ENCODE assay signal across 8 mouse cellular contexts in genomic region chr3:97524835-97525234, GRCm38 (mm10).
DNase-seq lines count a peak whose midpoint lies in the region; ATAC-seq and TF ChIP-seq lines count a peak whose summit lies in the region.

No protein-coding gene starts in this region.

- no peak overlapping the region for H3K4me2 ChIP-seq in hindbrain, postnatal 0 days (ENCODE audit: low read depth, low read length)
- peak overlapping the region; percentile 16; the same call in 1 of the 2 replicates for H3K4me2 ChIP-seq in limb, embryonic 13.5 days (replicated peaks)

- no peak overlapping the region for H3K9ac ChIP-seq in hindbrain, postnatal 0 days (replicated peaks; ENCODE audit: low read length)
- no peak overlapping the region for H3K9ac ChIP-seq in ES-E14 (ENCODE audit: insufficient read depth, low read depth, low read length, poor library complexity, severe bottlenecking)
- no peak overlapping the region for H3K9ac ChIP-seq in limb, embryonic 13.5 days

- 81% methylated on average over 5 of the region's 5 CpGs for WGBS in hindbrain, postnatal 0 days
- WGBS in hindbrain, embryonic 10.5 days: 84% methylated on average over 5 of the region's 5 CpGs
- 66% methylated on average over 5 of the region's 5 CpGs for WGBS in limb, embryonic 13.5 days

- no peaks in the 10 kb centered on the region for H3K27me3 ChIP-seq in hindbrain, postnatal 0 days (ENCODE audit: insufficient read depth, low read length)
- H3K27me3 ChIP-seq in hindbrain, embryonic 10.5 days (ENCODE audit: insufficient read depth, poor library complexity, severe bottlenecking): no peaks in the 10 kb centered on the region
- no peaks in the 10 kb centered on the region for H3K27me3 ChIP-seq in limb, embryonic 13.5 days

- no peaks in the 10 kb centered on the region for H3K36me3 ChIP-seq in hindbrain, postnatal 0 days (ENCODE audit: insufficient read depth, low read length)
- H3K36me3 ChIP-seq in hindbrain, embryonic 10.5 days: no peaks in the 10 kb centered on the region
- H3K36me3 ChIP-seq in ES-E14 (ENCODE audit: control insufficient read depth, insufficient read depth, low read length, poor library complexity, severe bottlenecking): no peaks in the 10 kb centered on the region
- no peaks in the 10 kb centered on the region for H3K36me3 ChIP-seq in limb, embryonic 13.5 days

- no peak for ATAC-seq in hindbrain, postnatal 0 days
- no peak for ATAC-seq in limb, embryonic 13.5 days (ENCODE audit: low FRiP score, low read depth)

- H3K9me3 ChIP-seq in hindbrain, postnatal 0 days (ENCODE audit: low read length): no peaks in the 10 kb centered on the region
- H3K9me3 ChIP-seq in hindbrain, embryonic 10.5 days: no peaks in the 10 kb centered on the region
- H3K9me3 ChIP-seq in ES-E14 (ENCODE audit: control insufficient read depth, insufficient read depth, low read depth, low read length): no peaks in the 10 kb centered on the region
- peaks cover 4% of the 10 kb centered on the region; the same call in 1 of the 2 replicates for H3K9me3 ChIP-seq in limb, embryonic 13.5 days

- no peak overlapping the region for H3K4me3 ChIP-seq in hindbrain, postnatal 0 days (ENCODE audit: low read length)
- no peak overlapping the region for H3K4me3 ChIP-seq in hindbrain, embryonic 10.5 days
- H3K4me3 ChIP-seq in ES-E14 (ENCODE audit: insufficient read depth in 1 of 2, low read depth in 1 of 2, low read length in 2 of 2, poor library complexity in 1 of 2, severe bottlenecking in 1 of 2): no peak overlapping the region
- no peak overlapping the region for H3K4me3 ChIP-seq in limb, embryonic 13.5 days

- DNase-seq in hindbrain, postnatal 0 days (ENCODE audit: low spot score): no peak
- no peak for DNase-seq in hindbrain, embryonic 10.5 days (ENCODE audit: low spot score)
- DNase-seq in 416B (ENCODE audit: low read depth) (peak; percentile 32), ES-E14 (ENCODE audit: low read depth, low spot score) (peak; percentile 33)
- DNase-seq in ovary, postnatal 36 days (ENCODE audit: low spot score): no peak
- no peak for DNase-seq in frontal cortex, postnatal 10 days (ENCODE audit: low spot score in 2 of 2)
- DNase-seq in yolk sac, embryonic 10.5 days (ENCODE audit: low spot score): no peak

- peak; percentile 63 for TF ChIP-seq CTCF in hindbrain, postnatal 0 days (IDR thresholded peaks at IDR 0.05; ENCODE audit: low read depth)

- no peak overlapping the region for H3K27ac ChIP-seq in hindbrain, postnatal 0 days
- no peak overlapping the region for H3K27ac ChIP-seq in hindbrain, embryonic 10.5 days
- no peak overlapping the region for H3K27ac ChIP-seq in ES-E14 (ENCODE audit: insufficient read depth, low read depth, low read length, poor library complexity, severe bottlenecking)
- no peak overlapping the region for H3K27ac ChIP-seq in limb, embryonic 13.5 days

- peaks cover 12% of the 10 kb centered on the region for H3K4me1 ChIP-seq in hindbrain, postnatal 0 days (ENCODE audit: insufficient read depth, low read length)
- peaks cover 12% of the 10 kb centered on the region for H3K4me1 ChIP-seq in hindbrain, embryonic 10.5 days (replicated peaks)
- no peaks in the 10 kb centered on the region for H3K4me1 ChIP-seq in ES-E14 (ENCODE audit: control insufficient read depth in 2 of 2, insufficient read depth in 2 of 2, low read length in 2 of 2, poor library complexity in 1 of 2)
- peaks cover 26% of the 10 kb centered on the region for H3K4me1 ChIP-seq in limb, embryonic 13.5 days

- in situ Hi-C loops in ES-E14 (cut with MboI; ENCODE audit: low sequenced_read_pairs in 2 of 2, unreplicated experiment in 2 of 2): no loop called here

TF ChIP-seq in ES-E14, 5 proteins besides CTCF, POLR2A, EP300 and RAD21:
- TF ChIP-seq ZC3H11A (IDR thresholded peaks at IDR 0.05; ENCODE audit: borderline replicate concordance, low read depth, low read length) (peak; percentile 61; the same call in 1 of the 2 replicates), MAFK (IDR thresholded peaks at IDR 0.05; ENCODE audit: insufficient read depth, low read depth, low read length) (no peak), CHD2 (IDR thresholded peaks at IDR 0.05; ENCODE audit: low read depth, low read length) (no peak), ZNF384 (IDR thresholded peaks at IDR 0.05; ENCODE audit: low read depth, low read length) (no peak), HCFC1 (IDR thresholded peaks at IDR 0.05; ENCODE audit: borderline replicate concordance, insufficient read depth, low read length) (no peak)

Comparison
In these comparisons a context has a peak if more than half of its experiments do, and no peak if none do; other contexts are left out.
1. DNase-seq: peak in 416B (single experiment) and ES-E14 (single experiment); none in hindbrain, postnatal 0 days (single experiment), hindbrain, embryonic 10.5 days (single experiment), ovary, postnatal 36 days (single experiment), frontal cortex, postnatal 10 days (0 of 2) and yolk sac, embryonic 10.5 days (single experiment).